Mouse (Mus musculus): ENCODE data around the gene Fbln2. TPM values are rescaled to one million over a fixed set of nuclear protein-coding genes. Genes with fewer than 3 reads are reported as not detected.
A peak's percentile ranks its signal among the peaks of the same experiment; 100 is the strongest.

Gene Fbln2
- polyA plus RNA-seq, 1 experiment: 0.03 TPM

DNA sequence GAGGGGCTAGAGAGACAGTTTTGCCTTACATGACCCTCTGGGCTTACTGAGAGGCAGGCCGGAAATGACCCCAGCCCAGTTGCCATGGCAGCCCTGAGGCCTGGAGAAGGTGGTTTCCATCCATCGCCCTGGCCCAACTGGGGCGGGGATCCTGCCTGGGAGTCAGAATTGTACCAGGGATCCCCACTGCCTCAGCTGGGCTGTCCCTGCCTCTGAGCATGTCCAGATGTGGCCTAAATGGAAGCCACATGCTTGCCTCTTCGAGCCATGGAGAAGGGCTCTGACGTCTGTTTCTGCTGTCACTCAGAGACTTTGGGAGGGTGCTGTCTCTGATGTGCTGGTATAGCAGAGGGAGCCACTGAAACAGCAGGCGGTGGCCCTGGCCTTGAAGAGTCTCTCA is 24.2 kb downstream of the Fbln2 start:
- Histone ChIP-seq H3K9me3 (no peaks in the 10 kb centered on the region), H3K4me3 (replicated peaks) (no peak overlapping the region), H3K36me3 (replicated peaks; ENCODE audit: low read length) (no peaks in the 10 kb centered on the region), H3K27me3 (replicated peaks) (peaks cover 96% of the 10 kb centered on the region), H3K4me1 (peaks cover 3% of the 10 kb centered on the region)
- TF ChIP-seq GATA1 (IDR thresholded peaks at IDR 0.05; ENCODE audit: borderline replicate concordance, low read length): no peak
- TF ChIP-seq FLI1 (IDR thresholded peaks at IDR 0.05; ENCODE audit: low read length): no peak

DNA sequence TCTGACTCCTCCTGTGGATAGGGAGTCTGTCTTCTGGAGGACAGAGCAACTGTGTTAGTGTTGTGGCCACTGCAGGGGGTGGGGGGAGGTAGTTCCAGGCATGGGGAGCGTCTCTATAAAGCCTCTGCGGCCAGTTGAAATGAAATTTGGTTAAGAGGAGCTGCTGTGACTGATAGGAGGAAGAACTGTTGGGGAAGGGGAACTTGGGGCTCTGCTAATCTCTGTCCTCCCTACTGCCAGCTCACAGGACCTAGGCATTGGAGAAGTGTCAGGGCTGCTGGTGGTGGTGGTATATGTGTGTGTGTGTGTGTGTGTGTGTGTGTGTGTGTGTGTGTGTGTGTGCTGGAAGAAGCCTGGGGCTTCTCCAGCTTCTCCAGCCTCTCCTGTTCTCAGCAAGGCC is 25.0 kb downstream of the Fbln2 start:
- H3K27me3 ChIP-seq (replicated peaks): peaks cover 92% of the 10 kb centered on the region
- no peaks in the 10 kb centered on the region for H3K36me3 ChIP-seq (replicated peaks; ENCODE audit: low read length)
- H3K4me1 ChIP-seq: peaks cover 3% of the 10 kb centered on the region
- no peaks in the 10 kb centered on the region for H3K9me3 ChIP-seq
- TF ChIP-seq GATA1 (IDR thresholded peaks at IDR 0.05; ENCODE audit: borderline replicate concordance, low read length): no peak
- no peak overlapping the region for H3K4me3 ChIP-seq (replicated peaks)

DNA sequence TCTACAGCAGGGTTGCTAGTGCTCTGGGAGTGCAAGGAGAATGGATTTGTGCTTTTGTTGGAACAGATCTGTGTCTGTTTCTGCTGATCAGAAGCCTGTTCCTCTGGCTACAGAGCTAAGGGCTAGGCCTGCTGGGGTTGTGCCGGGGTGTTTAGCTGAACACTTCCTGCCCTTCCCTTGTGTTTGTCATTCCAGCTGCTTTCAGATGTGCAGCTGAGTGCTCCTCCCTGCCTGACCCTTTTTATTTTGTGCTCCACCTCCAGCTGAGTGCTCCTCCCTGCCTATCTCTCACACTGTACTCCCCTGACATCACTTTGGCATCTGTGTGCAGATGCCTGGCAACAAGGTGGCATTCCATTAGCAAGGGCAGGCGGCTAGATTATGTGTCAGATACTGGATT is 28.3 kb downstream of the Fbln2 start:
- Histone ChIP-seq H3K4me3 (replicated peaks) (no peak overlapping the region), H3K36me3 (replicated peaks; ENCODE audit: low read length) (no peaks in the 10 kb centered on the region), H3K9me3 (no peaks in the 10 kb centered on the region), H3K4me1 (peaks cover 3% of the 10 kb centered on the region), H3K27me3 (replicated peaks) (peaks cover 83% of the 10 kb centered on the region)
- TF ChIP-seq FLI1 (IDR thresholded peaks at IDR 0.05; ENCODE audit: low read length): no peak
- no peak for TF ChIP-seq GATA1 (IDR thresholded peaks at IDR 0.05; ENCODE audit: borderline replicate concordance, low read length)

DNA sequence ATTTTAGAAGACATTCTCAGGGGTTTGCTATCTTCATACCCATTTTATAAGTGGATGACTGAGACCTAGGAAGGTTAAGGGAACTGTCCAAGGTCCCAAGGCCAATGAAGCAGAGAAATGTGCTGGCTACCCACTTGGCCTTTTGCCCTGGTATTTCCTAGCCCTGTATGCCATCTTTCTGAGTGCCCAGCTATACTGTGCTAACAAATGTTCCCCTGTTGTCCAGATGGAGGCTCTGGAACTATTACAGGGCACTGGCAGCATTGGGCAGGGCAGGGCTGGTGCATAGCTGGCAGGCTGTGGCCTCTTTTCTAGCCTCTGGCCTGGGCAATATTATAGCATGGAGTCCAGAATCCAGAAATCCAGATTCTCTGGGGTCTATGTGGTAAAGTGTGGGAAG is 28.7 kb downstream of the Fbln2 start:
- no peak for TF ChIP-seq GATA1 (IDR thresholded peaks at IDR 0.05; ENCODE audit: borderline replicate concordance, low read length)
- no peak for TF ChIP-seq FLI1 (IDR thresholded peaks at IDR 0.05; ENCODE audit: low read length)
- Histone ChIP-seq H3K9me3 (no peaks in the 10 kb centered on the region), H3K36me3 (replicated peaks; ENCODE audit: low read length) (no peaks in the 10 kb centered on the region), H3K4me3 (replicated peaks) (no peak overlapping the region), H3K4me1 (peaks cover 3% of the 10 kb centered on the region), H3K27me3 (replicated peaks) (peaks cover 83% of the 10 kb centered on the region)

DNA sequence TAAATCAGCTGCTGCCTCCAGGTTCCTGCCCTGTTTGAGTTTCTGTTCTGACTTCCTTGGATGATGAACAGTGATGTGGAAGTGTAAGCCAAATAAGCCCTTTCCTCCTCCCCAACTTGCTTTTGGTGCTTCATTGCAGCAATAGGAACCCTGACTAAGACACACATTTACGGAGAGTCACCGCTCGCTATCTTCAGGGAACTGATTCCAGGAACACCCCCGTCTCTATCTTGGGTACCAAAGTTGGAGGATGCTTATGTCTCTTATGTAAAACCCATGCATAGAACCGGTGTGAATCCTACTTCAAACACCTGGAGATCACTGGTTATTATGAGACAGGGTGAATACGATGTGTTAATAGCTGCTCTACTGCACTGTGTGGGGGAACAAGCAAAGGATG is 31.1 kb downstream of the Fbln2 start:
- H3K9me3 ChIP-seq: no peaks in the 10 kb centered on the region
- peaks cover 82% of the 10 kb centered on the region for H3K27me3 ChIP-seq (replicated peaks)
- H3K4me3 ChIP-seq (replicated peaks): no peak overlapping the region
- no peaks in the 10 kb centered on the region for H3K4me1 ChIP-seq
- TF ChIP-seq GATA1 (IDR thresholded peaks at IDR 0.05; ENCODE audit: borderline replicate concordance, low read length) (no peak), FLI1 (IDR thresholded peaks at IDR 0.05; ENCODE audit: low read length) (no peak)
- no peaks in the 10 kb centered on the region for H3K36me3 ChIP-seq (replicated peaks; ENCODE audit: low read length)

DNA sequence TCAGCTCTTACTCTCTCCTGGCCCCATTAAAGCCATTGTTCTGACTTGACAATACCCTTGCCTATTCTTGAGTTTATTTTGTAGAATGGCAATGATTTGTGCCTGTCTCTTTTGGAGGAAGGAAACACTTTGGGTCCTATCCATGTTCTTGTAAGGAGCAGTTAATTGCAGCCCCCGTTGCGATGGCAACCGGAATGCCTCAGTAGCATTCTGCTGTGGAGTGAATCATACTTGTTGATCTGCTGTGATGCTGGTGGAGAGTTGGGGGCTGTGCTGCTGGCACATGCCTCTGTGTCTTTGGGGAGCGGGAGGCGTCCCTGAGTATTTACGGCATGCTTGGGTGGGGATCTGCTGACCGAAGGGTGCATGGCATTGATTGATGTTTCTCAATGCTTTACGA is 32.1 kb downstream of the Fbln2 start:
- Histone ChIP-seq H3K9me3 (0 out of 2 replicates have a peak, but pooled peaks cover under 1% of the 10 kb centered on the region), H3K36me3 (replicated peaks; ENCODE audit: low read length) (no peaks in the 10 kb centered on the region), H3K4me3 (replicated peaks) (no peak overlapping the region), H3K27me3 (replicated peaks) (peaks cover 80% of the 10 kb centered on the region), H3K4me1 (no peaks in the 10 kb centered on the region)
- TF ChIP-seq GATA1 (IDR thresholded peaks at IDR 0.05; ENCODE audit: borderline replicate concordance, low read length) (no peak), FLI1 (IDR thresholded peaks at IDR 0.05; ENCODE audit: low read length) (no peak)

DNA sequence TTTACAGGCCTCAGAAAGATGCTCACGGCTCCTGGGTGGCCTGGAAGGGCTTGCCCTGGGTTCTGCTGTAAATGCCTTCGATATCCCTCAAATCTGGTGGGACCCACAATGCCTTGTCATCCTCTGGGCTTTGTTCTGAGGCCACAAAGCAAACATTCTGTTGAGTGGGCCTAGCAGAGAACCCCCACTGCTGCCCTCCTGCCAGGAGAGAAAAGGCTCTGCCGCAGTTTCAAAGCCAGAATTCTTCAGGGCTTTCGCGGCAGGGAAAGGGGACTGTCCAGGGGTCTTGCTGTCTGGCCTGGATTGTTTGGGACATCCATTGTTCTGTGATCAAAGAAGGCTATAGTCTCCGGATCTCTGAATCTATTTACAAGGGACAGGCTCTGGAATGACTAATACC is 33.1 kb downstream of the Fbln2 start:
- Histone ChIP-seq H3K9me3 (peaks cover 9% of the 10 kb centered on the region), H3K36me3 (replicated peaks; ENCODE audit: low read length) (no peaks in the 10 kb centered on the region), H3K4me1 (no peaks in the 10 kb centered on the region), H3K4me3 (replicated peaks) (no peak overlapping the region), H3K27me3 (replicated peaks) (peaks cover 70% of the 10 kb centered on the region)
- TF ChIP-seq GATA1 (IDR thresholded peaks at IDR 0.05; ENCODE audit: borderline replicate concordance, low read length): no peak
- no peak for TF ChIP-seq FLI1 (IDR thresholded peaks at IDR 0.05; ENCODE audit: low read length)

DNA sequence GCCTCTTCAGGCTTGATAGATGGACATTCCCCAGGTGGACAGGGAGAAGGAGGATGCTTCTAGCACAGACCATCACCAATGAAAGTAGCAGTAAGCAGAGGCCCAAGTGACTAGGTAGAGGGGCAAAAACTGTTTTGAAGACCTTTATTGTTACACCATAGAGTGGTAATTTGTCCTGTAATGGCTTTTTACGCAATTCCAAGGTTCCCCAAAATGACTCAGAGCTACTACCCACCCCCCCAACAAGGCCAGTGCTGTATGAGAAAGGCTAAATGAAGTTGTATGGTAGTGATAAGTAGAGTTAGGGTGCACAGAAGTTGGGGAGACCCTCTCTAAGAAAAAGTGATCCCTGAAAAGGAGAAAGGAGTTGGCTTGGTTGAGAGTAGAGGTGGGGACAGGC is 35.1 kb downstream of the Fbln2 start:
- Histone ChIP-seq H3K36me3 (replicated peaks; ENCODE audit: low read length) (no peaks in the 10 kb centered on the region), H3K27me3 (replicated peaks) (peaks cover 68% of the 10 kb centered on the region), H3K9me3 (peaks cover 14% of the 10 kb centered on the region), H3K4me1 (no peaks in the 10 kb centered on the region), H3K4me3 (replicated peaks) (no peak overlapping the region)
- no peak for TF ChIP-seq FLI1 (IDR thresholded peaks at IDR 0.05; ENCODE audit: low read length)

DNA sequence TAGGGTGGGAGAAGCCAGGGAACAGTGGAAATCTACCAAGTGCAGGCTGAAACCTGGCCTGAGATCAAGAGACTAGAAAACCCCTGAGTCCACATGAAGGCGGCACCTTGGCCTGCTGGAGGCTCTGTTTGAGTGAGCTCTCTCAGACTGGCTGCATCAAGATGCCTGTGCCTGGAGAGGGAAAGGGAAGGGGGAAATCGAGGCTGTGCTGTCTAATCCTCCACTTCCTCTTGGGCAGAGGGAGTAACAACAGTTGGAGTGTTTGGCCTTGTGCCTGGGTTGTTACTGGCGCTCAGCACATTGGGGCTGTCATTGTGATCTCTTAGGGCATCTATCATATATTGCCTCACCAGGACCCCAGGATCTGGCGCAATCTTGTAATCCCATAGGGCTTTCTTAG is 36.4 kb downstream of the Fbln2 start:
- Histone ChIP-seq H3K27me3 (replicated peaks) (peaks cover 72% of the 10 kb centered on the region), H3K9me3 (peaks cover 14% of the 10 kb centered on the region), H3K4me3 (replicated peaks) (no peak overlapping the region), H3K36me3 (replicated peaks; ENCODE audit: low read length) (no peaks in the 10 kb centered on the region), H3K4me1 (no peaks in the 10 kb centered on the region)
- TF ChIP-seq GATA1 (IDR thresholded peaks at IDR 0.05; ENCODE audit: borderline replicate concordance, low read length) (no peak), FLI1 (IDR thresholded peaks at IDR 0.05; ENCODE audit: low read length) (no peak)

DNA sequence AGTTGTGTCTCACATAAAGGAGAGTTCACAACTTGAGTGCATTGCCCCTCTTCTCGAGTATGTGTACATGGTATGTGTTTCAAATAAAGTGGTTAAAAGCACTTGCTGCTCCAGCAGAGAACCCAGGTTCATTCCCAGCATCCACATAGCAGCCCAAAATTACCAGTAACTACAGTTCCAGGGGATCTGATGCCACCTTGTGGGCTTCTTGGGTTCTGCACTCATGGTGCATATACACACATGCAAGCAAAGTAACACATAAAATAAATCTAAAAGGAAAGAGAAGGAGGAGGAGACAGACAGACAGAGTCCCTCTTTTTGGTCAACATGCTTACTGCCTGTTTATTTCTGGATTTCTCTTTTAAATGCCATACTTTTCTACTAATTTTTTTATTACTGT is 37.5 kb downstream of the Fbln2 start:
- no peak overlapping the region for H3K4me3 ChIP-seq (replicated peaks)
- TF ChIP-seq GATA1 (IDR thresholded peaks at IDR 0.05; ENCODE audit: borderline replicate concordance, low read length) (no peak), FLI1 (IDR thresholded peaks at IDR 0.05; ENCODE audit: low read length) (no peak)
- no peaks in the 10 kb centered on the region for H3K4me1 ChIP-seq

DNA sequence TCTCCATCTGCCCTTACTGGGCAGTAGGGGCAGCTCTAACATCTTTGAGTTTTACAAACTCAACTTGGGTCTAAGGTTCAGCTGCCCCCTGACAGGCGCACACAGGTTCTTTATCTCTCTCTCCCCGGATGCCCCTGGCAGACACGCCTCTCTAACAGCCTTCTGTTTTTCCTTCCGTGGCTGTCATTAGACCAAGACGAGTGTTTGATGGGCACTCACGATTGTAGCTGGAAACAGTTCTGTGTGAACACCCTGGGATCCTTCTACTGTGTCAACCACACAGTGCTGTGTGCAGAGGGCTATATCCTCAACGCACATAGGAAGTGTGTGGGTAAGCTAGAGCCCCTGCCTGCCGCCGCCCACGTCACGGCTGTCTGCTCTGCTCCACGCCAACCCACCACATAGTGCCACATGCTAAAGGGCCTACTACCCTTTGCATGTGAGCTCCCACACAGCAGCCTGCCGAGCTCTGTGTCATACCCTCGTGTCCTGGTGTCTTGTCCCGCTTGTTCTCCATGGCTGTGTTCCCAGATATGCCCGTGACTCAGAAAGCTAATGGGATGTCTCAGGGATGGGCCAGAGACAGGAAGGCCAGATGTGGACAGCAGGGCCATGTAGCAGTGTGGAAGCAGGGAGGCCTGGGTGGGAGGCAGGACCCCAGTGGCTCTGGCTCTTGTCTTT is 47.3 kb downstream of the Fbln2 start:
- Histone ChIP-seq H3K36me3 (replicated peaks; ENCODE audit: low read length) (no peaks in the 10 kb centered on the region), H3K4me3 (replicated peaks) (peak overlapping the region; percentile 10), H3K4me1 (peaks cover 11% of the 10 kb centered on the region; the same call in 1 of the 2 replicates), H3K9me3 (no peaks in the 10 kb centered on the region), H3K27me3 (replicated peaks) (peaks cover 92% of the 10 kb centered on the region)
- TF ChIP-seq GATA1 (IDR thresholded peaks at IDR 0.05; ENCODE audit: borderline replicate concordance, low read length): no peak
- no peak for TF ChIP-seq FLI1 (IDR thresholded peaks at IDR 0.05; ENCODE audit: low read length)

More for the DNA sequence above, 37.5 kb downstream of the Fbln2 start:
- H3K9me3 ChIP-seq: peaks cover 14% of the 10 kb centered on the region
- peaks cover 75% of the 10 kb centered on the region for H3K27me3 ChIP-seq (replicated peaks)
- H3K36me3 ChIP-seq (replicated peaks; ENCODE audit: low read length): no peaks in the 10 kb centered on the region
